Mouse (Mus musculus): Measurements from ENCODE around the gene Klf13. TPM values are rescaled to one million over a fixed set of nuclear protein-coding genes. Genes with fewer than 3 reads are reported as not detected.

Gene Klf13
- total RNA-seq, 2 experiments from 2014 or later = 52.5 to 58.4 TPM

DNA sequence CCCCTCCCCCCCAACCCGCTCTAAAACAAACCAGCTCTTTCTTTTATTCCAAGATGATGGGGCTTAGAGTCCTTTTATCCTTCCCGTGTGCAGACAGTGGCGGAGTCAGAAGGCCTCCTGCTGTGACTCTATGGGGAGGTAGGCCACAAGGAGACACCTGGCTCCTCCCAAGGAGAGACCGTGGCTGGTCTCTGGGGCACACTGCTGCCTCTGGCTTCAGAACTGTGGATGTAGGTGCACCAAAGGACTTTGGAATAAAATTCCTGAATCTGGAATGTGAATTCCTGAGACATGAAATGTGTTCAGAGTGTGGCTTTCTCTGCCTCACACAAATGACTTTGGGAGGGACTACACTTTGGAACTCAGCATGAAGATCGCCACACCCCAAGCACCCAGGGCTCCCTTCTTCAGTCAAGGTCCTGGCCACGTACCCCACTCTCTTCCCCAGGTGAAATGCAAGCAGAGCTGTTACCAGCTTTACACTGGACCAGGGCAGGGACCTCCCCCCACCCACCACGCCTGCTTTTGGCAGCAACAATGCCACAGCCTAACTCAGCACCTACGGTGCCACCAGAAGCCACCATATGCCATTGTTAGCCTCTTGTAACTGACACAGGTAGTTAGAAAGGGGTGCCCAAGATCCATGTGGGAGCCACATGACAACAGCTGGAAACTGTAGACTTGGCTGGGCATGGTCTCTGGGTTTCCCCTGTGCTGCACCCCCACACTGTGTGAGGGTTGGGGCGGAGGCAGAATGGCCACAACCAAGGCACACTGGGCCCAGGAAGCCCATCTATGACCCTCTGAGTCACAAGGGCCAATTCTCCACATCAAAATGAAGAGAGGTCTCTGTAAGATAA, 49.4 kb downstream of the Klf13 start:
- no peak for DNase-seq (ENCODE audit: low spot score in 2 of 2)

DNA sequence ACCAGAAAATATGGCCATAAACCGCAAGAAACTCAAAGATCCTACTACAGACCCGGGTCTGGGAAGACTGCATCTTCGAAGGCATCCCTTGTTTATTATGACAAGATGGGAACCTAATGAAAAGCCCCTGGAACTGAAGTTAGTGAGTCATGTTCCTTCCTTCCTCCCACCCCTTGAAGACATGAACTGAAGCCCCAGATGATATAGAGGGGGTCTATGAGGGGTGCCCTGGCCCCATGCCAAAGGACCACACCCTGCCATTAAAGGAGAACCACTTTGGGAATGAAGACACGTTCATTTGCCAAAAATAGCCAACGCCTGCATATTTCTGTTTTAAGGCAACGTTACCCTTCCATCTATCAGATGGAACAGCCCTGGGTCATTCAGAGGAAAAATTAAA, 50.0 kb downstream of the Klf13 start:
- DNase-seq (ENCODE audit: low spot score in 2 of 2) = no peak

DNA sequence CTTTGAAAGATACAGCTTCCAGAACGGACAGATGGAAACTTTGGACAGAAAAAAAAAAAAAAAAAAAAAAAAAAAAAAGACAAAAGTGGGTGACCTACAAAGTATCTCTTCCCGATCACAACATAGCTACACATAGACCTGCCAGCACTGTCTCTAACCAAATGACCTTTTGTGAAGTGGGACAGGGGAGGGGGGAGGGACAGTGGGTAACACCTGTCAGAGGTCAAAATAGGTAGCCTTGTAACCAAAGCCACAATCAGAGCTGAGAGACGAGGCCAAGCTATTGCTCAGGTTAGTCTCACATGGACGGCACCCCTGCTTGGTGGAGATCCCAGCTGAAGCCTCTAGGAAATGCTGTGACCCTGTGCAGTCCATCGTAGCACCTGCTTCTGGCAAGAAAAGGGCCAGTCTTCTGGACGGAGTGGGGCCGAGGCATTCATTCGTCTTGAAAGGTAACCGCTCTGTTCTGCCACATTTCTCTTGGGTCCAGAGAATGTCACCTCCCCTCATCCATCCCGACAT, 51.1 kb downstream of the Klf13 start:
- DNase-seq (ENCODE audit: low spot score in 2 of 2) = no peak

DNA sequence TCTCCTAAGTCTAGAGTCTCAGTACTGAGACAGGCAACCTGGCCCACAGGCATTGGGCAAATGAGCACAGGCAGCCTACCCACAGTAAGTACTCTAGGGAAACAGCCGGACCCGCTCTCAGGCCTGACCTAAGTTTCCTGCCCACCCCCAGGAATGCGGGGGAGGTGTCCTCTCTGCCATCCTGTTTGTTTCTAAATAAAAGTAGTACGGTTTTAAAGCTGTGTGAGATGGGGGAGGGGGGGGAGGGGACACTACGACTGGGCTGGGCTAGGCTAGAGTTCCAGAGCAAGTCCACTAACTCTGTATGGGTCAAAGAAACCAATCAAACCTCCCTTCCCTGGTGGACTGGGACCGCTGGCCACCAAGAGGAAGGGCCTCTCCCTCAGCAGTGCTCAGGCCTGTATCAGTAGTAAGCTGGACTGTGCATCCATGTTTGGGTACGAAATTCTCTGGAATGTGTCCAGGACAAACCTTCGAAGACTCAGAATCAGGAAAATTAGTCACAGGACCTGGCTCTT, 51.6 kb downstream of the Klf13 start:
- DNase-seq (ENCODE audit: low spot score in 2 of 2) = no peak

DNA sequence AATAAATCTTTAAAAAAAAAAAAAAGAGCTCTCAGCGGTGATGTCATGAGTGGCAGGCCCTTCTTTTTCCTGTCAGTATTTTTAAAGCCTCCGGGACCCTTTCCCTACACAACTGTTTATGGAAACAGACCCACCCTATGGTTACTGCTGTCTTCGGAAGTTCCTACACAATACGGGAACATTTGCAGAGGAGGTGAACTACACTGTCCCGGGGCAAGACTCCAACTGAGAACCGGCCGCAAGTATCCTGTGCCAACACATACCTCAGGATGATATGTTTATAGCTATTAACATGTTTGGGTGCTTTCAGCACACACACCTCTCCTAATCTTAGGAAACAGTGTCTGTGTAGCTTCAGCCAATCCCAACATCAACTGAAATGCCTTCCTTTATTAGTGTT, 53.7 kb downstream of the Klf13 start:
- no peak for DNase-seq (ENCODE audit: low spot score in 2 of 2)

DNA sequence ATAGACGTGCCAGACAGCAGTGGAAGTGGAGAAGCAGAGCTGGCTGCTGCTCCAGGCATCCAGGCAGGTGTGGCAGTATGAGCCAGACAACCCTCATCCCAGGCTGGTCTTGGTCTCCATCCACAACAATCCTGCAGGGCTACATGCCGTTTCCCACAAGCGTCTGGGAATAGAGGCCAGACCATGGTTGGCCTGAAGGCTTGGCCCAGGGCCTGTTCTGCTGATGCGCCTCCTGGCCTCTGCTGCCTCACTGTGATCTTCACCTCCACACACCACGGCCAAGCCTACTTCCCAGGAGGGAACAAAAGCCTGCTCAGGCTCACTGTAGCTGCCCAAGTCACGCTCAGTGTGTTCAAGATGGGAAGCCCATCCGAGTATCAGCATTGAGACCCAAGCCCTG, 56.0 kb downstream of the Klf13 start:
- DNase-seq (ENCODE audit: low spot score in 2 of 2) = no peak

DNA sequence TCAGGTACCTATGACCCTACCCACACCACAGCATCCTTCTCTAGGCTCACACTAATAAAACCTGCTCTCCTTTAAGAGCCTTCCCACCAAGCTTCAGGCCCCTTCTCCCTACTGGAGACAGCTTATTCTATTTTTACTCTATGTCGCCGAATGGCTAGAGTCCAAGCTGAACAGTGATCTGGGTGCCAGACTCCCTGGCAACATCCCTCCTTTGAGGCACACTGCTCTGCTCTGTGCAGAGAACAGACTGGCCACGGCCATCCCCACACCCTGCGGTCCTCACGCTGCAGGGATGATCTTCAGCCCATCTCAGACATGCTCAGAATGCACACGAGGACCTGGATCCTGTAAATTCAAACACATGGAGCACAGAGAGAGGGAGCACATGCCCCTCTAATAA, 59.1 kb downstream of the Klf13 start:
- DNase-seq (ENCODE audit: low spot score in 2 of 2) = no peak

DNA sequence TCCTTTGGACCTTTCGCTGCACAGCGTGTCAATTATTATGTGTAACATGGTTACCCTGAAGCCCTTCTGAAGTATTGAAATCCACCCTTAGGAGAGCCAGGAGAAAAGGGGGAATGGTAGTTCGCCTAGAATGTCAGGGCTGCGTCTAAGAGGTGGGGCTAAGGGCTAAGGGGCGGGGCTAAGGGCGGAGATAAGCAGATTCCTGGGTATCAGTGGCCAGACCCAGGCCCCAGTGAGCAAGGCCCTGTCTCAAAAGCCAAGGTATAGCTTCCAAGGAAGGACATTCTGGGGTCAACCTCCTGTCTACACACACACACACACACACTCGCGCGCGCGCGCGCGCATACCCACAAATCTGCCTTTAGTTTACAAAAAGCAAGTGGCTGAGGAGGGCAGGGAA, 61.1 kb downstream of the Klf13 start:
- no peak for DNase-seq (ENCODE audit: low spot score in 2 of 2)

DNA sequence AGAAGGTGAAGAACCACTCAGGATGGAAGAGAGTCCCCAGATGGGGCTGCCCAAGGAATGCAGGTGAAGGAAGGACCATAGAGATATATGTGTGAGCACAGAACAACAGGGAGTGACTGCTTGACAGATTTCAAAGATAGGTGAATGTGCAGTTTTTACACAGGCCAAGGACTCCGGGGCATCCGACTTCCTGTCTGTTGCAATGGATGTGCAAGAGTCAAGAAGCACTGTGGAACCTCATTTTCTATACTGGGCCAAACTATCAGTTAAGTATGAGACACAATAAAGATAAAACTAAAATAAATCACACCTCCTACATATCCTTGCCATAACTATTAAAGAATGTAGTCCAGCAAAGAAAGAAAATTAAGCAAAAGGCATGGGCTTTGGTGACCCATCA, 62.1 kb downstream of the Klf13 start:
- DNase-seq (ENCODE audit: low spot score in 2 of 2) = no peak

DNA sequence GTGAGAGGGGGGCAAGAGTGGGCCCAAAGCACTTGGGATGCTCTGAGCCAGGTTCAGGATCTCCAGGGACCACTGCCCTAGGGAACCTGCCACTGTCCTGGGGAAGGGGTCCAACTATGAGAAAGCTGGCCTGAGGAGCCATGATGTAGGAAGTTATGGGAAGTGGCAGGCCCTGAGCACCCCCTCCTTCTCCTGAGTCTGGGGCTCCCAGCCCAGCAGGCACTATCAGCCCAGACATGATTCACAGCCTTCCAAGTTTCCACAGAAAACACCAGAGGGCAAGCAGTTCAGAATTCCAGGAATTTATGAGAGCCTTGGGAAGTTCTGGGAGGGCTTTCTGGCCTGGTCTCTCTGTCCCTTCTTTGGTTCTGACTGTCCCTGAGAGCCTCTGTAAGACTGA, 63.0 kb downstream of the Klf13 start:
- no peak for DNase-seq (ENCODE audit: low spot score in 2 of 2)

DNA sequence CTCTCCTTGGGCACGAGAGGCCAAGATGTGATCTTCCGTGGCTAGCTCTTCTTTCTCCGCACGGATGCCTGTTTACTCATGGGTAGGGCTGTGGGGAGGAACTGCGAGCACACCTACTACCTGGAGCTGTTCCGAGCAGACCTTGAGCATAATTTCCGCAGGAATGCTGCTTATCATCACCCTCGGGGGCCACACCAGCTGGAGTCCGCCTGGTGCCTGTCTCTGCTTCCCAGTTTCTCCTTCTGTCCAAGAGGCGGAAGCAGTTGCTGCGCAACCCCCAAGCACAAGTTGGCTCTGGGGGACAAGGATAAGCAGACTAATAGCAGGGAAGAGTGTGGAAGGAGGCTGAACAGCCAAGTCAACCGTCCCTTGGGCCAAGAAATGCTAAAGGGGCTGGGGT, 64.8 kb downstream of the Klf13 start:
- DNase-seq (ENCODE audit: low spot score in 2 of 2) = no peak

DNA sequence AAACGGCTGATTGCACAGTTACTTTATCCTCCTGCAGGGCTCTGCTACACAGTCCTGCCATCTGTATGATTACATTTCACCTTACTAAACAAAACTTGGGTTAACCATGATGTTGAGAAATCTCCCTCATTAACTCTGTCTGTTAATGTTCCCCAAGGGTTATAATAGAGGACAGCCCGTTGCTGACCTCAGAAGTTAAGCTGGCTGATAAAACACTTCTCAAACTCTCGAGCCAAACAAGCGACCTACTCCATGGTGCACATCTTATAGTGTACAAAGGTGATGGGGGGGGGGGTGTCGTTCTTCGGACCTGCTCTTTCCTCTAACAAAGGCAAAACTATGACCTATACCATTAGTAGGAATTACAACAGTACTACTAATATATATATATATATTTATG, 67.0 kb downstream of the Klf13 start:
- no peak for DNase-seq (ENCODE audit: low spot score in 2 of 2)

DNA sequence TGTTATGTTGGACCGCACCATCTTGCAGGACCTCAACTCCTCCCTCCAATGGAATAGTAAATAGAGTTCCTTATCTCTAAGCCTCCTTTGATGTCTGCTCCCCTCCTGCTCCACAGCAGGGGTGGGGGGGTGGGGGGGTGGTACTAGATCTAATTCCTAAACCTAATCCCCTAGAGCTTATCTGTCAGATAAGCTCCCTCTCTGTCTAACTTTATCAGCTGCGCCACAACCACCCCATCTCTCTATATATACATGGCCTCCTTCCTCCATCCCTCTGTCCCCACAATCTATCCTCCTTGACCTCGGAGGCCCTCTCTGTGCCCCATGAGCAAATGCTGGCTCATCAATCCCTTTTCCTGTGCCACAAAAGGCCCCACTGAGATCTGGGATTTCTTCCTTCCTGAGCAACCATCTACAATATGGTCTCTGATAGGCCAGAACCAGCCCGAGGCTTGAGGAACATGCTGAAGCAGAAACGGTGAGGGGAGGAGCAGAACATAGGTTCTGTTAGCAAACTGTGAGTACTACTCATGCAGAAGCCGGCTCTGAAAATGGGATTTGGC, 70.3 kb downstream of the Klf13 start:
- DNase-seq (ENCODE audit: low spot score in 2 of 2) = no peak

DNA sequence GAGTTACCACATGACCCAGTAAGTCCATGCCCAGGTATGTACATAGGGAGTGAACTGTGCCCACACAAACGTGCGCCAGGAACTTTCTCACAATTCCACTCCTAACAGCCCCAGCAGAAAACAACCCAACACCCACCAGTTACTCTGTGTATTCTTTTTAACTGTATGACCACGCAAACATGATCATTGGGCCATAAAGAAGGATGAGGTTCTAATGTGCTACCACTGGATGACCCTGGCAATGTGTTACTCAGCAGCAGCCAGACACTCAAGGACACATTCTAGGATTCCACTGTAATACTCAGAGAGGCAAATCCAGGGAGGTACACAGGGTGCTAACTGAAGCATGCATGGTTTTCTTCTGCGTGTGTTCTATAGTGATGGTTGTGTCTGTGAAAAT, 72.8 kb downstream of the Klf13 start:
- DNase-seq (ENCODE audit: low spot score in 2 of 2) = no peak

DNA sequence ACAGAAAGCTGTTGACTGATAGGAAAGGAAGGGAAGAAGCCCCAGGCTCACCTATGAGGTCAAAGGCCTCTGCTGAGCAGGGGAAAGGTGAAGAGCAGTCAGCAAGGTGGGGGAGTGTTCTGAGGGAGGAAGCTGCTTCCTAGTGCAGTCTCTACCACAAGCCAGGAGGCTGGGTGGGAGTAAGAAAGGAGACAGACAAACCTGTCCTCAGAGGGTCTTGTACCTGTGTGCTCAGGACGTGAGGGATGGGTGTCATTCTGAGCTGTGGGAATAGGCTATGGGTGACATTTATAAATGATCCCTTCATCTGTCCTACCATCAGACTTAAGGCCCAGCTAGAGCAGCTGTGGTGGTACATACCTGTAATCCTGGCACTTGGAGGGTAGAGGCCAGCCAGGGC, 75.7 kb downstream of the Klf13 start:
- no peak for DNase-seq (ENCODE audit: low spot score in 2 of 2)

DNA sequence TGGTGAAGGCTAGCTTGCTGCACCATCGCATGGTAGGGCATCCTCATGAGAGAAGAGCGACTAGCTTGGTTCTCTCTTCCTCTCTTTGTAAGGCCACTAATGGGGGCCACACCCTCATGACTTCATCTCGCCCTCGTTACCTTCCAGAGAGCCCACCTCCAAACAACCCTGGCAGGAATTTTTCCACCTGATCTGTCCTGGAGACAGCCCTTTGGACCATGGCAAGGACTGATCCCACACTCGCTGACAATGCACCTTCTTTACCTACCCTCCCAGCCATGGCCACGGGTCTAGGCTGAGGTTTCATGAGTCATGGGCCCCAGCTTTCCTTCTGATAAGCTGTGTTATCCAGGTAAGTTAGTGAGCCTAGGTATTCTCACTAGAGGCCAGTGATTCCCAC, 77.6 kb downstream of the Klf13 start:
- no peak for DNase-seq (ENCODE audit: low spot score in 2 of 2)

DNA sequence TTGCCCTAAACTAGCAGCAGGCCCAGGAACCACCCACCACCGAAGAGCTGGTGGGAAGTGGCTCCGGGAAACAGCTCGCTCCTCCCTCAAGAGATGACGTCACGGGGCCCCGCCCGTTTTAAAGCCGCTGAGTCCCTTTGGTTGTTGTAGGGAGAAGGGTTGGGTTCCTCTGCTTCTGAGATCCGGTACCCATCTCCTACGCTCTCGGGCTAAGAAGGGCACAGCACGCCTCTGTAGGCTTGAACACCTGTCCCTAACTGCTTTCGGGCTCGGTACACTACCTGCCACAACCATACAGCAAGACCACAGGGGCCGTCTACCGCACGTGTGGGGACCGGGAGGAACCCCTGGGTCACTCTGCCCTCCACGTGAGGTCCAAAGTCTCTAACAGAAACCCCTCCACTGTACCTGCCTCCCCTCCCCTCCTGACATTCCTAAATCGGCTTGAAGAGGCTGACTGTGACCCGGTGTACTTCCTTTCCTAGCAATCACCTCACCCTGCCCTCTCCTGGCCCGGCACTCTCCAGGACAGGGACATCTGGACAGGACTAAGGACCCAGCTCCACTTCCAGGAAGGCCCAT, 80.1 kb downstream of the Klf13 start:
- peak; percentile 88 to 89 for DNase-seq (ENCODE audit: low spot score in 2 of 2)

DNA sequence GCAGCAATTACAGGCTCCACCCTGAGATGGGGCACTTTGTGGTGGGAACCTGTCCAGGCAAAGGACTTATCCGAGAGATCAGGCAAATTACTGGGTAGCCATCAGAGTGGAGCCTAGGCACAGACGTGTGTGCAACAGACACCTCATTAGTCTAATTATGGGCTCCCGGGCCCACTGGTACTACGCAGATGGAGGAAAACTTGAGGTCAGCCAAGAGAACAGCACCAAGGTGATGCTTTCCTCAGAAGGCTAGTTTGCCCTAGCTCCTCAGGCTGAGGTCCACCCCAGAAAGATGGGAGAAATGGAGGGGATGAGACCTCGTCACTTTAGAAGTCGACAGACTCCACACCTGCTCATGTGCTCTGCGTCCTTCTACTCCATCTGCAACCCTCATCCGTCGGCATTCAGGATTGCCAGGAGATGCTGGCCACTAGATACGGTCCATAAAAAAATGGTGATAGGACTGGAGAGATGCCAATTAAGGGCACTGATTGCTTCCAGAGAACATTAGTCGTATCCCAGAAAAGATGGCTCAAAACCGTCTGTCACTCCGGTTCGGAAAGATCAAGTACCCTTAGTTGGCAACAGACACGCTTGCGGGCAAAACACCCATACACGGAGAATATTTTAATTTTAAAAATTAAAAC, 80.8 kb downstream of the Klf13 start:
- DNase-seq (ENCODE audit: low spot score in 2 of 2) = no peak

DNA sequence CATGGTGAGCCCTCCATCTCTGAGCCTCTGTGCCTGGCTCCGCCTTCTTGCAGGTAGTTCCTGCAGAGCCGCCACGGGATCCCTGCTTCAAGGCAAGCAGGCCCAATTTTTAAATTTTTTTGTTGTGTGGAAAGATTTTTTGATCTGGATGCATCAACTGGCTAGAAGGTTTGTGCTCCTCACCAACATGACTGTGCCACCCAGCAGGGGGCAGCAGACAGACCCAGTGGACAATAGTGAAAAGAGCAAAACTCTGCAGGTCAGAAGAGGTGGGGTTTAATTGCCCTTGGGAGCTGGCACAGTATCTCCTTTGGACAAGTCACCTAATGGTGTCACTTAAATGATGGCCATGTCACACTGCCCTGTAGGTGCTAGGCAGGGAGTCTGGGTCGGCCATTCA, 83.4 kb downstream of the Klf13 start:
- peak; percentile 80 to 90 for DNase-seq (ENCODE audit: low spot score in 2 of 2)

DNA sequence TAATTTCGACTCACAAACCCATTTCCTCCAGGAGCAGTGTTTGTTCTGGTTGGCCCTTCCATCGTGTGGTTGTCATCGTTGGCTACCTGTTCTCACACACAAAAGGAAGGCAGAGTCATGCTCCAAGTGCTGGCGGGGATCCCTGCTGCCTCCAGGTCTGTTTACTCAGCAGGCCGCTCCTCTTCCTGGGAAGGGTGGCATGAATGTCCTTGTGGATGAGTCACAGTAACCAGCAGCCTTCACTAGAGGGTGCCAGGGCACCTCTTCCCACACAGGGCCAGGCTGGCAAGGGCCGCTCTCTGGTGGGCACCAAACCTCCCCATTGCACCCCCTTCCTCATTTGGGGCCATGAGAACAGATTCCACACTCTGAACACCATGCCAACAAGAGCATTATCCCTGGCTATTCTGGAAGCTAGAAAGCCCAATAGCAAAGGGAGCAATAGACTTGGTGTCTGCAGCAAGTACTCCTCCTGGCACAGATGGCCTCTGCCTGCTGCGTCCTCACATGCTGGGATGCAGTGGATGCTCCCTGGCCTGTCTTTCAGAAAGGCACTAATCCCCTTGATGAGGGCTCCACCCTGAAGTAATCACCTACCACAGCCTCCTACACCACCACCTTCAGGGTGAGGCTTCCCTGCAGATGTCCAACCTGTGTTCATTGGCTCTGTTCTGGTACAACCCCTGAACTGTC, 86.7 kb downstream of the Klf13 start:
- DNase-seq (ENCODE audit: low spot score in 2 of 2) = peak in 1 of 2 experiments; percentile 57

All from adrenal gland, adult 18-20 months (tissue).